Mouse (Mus musculus) CD4-positive, CD25-positive, alpha-beta regulatory T cell, adult 2 months (primary cell): Measurements from ENCODE around the gene Lamp1.

ENCODE experiments used
- DNase-seq: peaks from one replicate; pipeline ENCODE4 v3.0.0-alpha.2; 2012; ENCODE audit warnings: low read depth, low spot score

The Lamp1 gene

GRCm38 (mm10) chr8:13162098-13162497, 3.1 kb downstream of the Lamp1 start:
- peak; percentile 9 for DNase-seq

GRCm38 (mm10) chr8:13163563-13163962, 4.6 kb downstream of the Lamp1 start:
- no peak for DNase-seq

GRCm38 (mm10) chr8:13164361-13164760, 5.4 kb downstream of the Lamp1 start:
- DNase-seq: no peak

GRCm38 (mm10) chr8:13170510-13170909, 11.5 kb downstream of the Lamp1 start:
- no peak for DNase-seq

GRCm38 (mm10) chr8:13174305-13174704, 15.3 kb downstream of the Lamp1 start:
- DNase-seq: no peak

GRCm38 (mm10) chr8:13174811-13175210, 15.8 kb downstream of the Lamp1 start:
- DNase-seq: no peak

- no peak for DNase-seq
Measured at GRCm38 (mm10) chr8:13175650-13176049, 16.7 kb downstream of the Lamp1 start.

GRCm38 (mm10) chr8:13177173-13177852, 18.4 kb downstream of the Lamp1 start:
- no peak for DNase-seq

- DNase-seq: no peak
Measured at GRCm38 (mm10) chr8:13178137-13178536, 19.2 kb downstream of the Lamp1 start.

GRCm38 (mm10) chr8:13179482-13179881, 20.5 kb downstream of the Lamp1 start:
- no peak for DNase-seq

- no peak for DNase-seq
Measured at GRCm38 (mm10) chr8:13179948-13180347, 21.0 kb downstream of the Lamp1 start.

GRCm38 (mm10) chr8:13180408-13180807, 21.4 kb downstream of the Lamp1 start:
- DNase-seq: no peak

- DNase-seq: no peak
Measured at GRCm38 (mm10) chr8:13180911-13181690, 22.1 kb downstream of the Lamp1 start.

- no peak for DNase-seq
Measured at GRCm38 (mm10) chr8:13181691-13181976, 22.7 kb downstream of the Lamp1 start.

- DNase-seq: no peak
Measured at GRCm38 (mm10) chr8:13186819-13187218, 27.9 kb downstream of the Lamp1 start.

- DNase-seq: no peak
Measured at GRCm38 (mm10) chr8:13187229-13187628, 28.3 kb downstream of the Lamp1 start.

- no peak for DNase-seq
Measured at GRCm38 (mm10) chr8:13187638-13188037, 28.7 kb downstream of the Lamp1 start.

GRCm38 (mm10) chr8:13188052-13188555, 29.1 kb downstream of the Lamp1 start:
- DNase-seq: no peak

- no peak for DNase-seq
Measured at GRCm38 (mm10) chr8:13188857-13189256, 29.9 kb downstream of the Lamp1 start.

- no peak for DNase-seq
Measured at GRCm38 (mm10) chr8:13190235-13190634, 31.3 kb downstream of the Lamp1 start.

- no peak for DNase-seq
Measured at GRCm38 (mm10) chr8:13194818-13195217, 35.9 kb downstream of the Lamp1 start.

GRCm38 (mm10) chr8:13197493-13197892, 38.5 kb downstream of the Lamp1 start:
- no peak for DNase-seq

GRCm38 (mm10) chr8:13199385-13200061, 40.6 kb downstream of the Lamp1 start:
- no peak for DNase-seq
